Mouse (Mus musculus) E14TG2a.4 (cell line): Measurements from ENCODE around the gene Smad9.

Experiments used
- CTCF ChIP-seq: conservative IDR thresholded peaks from 2 replicates; pipeline ENCODE4 v1.5.1; 2014; ENCODE audit warnings: low read length
- NANOG ChIP-seq: IDR thresholded peaks from 2 replicates; pipeline ENCODE4 v1.6.1; 2014; ENCODE audit warnings: borderline replicate concordance, low read length, mixed read lengths
- POU5F1 ChIP-seq: IDR thresholded peaks from 2 replicates; pipeline ENCODE4 v1.6.1; 2014; ENCODE audit warnings: low read length, borderline replicate concordance

DNA sequence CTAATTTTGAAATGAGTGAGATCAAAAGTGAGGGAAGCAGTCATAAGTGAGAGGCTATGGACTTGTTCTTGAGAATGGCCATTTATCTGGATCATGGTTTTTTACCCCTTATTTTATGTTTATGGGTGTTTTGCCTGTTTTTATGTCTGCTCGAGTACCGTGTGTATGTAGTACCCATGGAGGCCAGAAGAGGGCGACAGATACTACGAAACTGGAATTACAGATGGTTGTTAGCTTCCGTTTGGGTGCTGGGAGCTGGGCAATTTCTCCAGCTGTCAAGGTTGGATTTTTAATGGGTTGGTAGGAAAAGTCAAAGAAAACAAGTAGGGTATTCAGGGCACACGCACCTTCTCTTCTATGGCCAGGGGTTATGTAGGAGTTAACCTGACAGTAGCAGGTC lies 38.4 kb downstream of the Smad9 start:
- peak; percentile 82 for TF ChIP-seq CTCF
- no peak for TF ChIP-seq POU5F1
- TF ChIP-seq NANOG = no peak
